Mouse (Mus musculus): ENCODE measurements around the gene Arrdc5.

Arrdc5 gene

GRCm38 (mm10) chr17:56300186-56300585 lies at the start of gene Arrdc5:
Gene Arrdc5 (minus strand): TSS chr17:56300286.
- DNase-seq, result no peak

- no peak for DNase-seq
These were observed 48.5 kb upstream of the Arrdc5 start for GRCm38 (mm10) chr17:56348586-56348985.

- no peak for DNase-seq
These were observed 48.0 kb upstream of the Arrdc5 start for GRCm38 (mm10) chr17:56348128-56348527.

GRCm38 (mm10) chr17:56345364-56345763 lies 45.3 kb upstream of the Arrdc5 start:
- DNase-seq, result no peak

GRCm38 (mm10) chr17:56343466-56343865 lies 43.4 kb upstream of the Arrdc5 start:
- no peak for DNase-seq

GRCm38 (mm10) chr17:56340717-56341116 lies 40.6 kb upstream of the Arrdc5 start:
- DNase-seq, result no peak

GRCm38 (mm10) chr17:56338909-56339308 lies 38.8 kb upstream of the Arrdc5 start:
- peak; percentile 38 for DNase-seq

- DNase-seq, result no peak
These were observed 37.7 kb upstream of the Arrdc5 start for GRCm38 (mm10) chr17:56337791-56338190.

GRCm38 (mm10) chr17:56337190-56337589 lies 37.1 kb upstream of the Arrdc5 start:
- DNase-seq, result peak; percentile 81

- no peak for DNase-seq
These were observed 32.9 kb upstream of the Arrdc5 start for GRCm38 (mm10) chr17:56332987-56333386.

GRCm38 (mm10) chr17:56331256-56331655 lies 31.2 kb upstream of the Arrdc5 start:
- no peak for DNase-seq

- DNase-seq, result no peak
These were observed 30.3 kb upstream of the Arrdc5 start for GRCm38 (mm10) chr17:56330345-56330744.

GRCm38 (mm10) chr17:56329267-56329666 lies 29.2 kb upstream of the Arrdc5 start:
- DNase-seq, result no peak

GRCm38 (mm10) chr17:56326153-56327147 lies 26.4 kb upstream of the Arrdc5 start:
- DNase-seq, result peak; percentile 53

- peak; percentile 99 for DNase-seq
These were observed 25.5 kb upstream of the Arrdc5 start, which contains the start of gene Kdm4b for GRCm38 (mm10) chr17:56325450-56326152. Gene Kdm4b (plus strand): TSS chr17:56326062.

- no peak for DNase-seq
These were observed 24.3 kb upstream of the Arrdc5 start for GRCm38 (mm10) chr17:56324419-56324818.

- DNase-seq, result no peak
These were observed 9.3 kb upstream of the Arrdc5 start for GRCm38 (mm10) chr17:56309191-56309945.

GRCm38 (mm10) chr17:56308088-56308487 lies 8.0 kb upstream of the Arrdc5 start:
- DNase-seq, result peak; percentile 76

GRCm38 (mm10) chr17:56305826-56306225 lies 5.7 kb upstream of the Arrdc5 start:
- peak; percentile 62 for DNase-seq

- no peak for DNase-seq
These were observed 5.1 kb upstream of the Arrdc5 start for GRCm38 (mm10) chr17:56305156-56305555.

- no peak for DNase-seq
These were observed 4.6 kb upstream of the Arrdc5 start for GRCm38 (mm10) chr17:56304718-56305117.

GRCm38 (mm10) chr17:56303847-56304586 lies 3.9 kb upstream of the Arrdc5 start:
- peak; percentile 97 for DNase-seq

Measured in kidney, postnatal 14 days (tissue).